Mouse (Mus musculus) heart, embryonic 14.5 days (tissue): ENCODE results near the gene Gpr182. TPM values are rescaled to one million over a fixed set of nuclear protein-coding genes. Genes with fewer than 3 reads are reported as not detected.

ENCODE experiments used
- ATAC-seq: fragments of 200-750 bp; cut with Nextera tagmentation; 2 replicates; pipeline ENCODE4 v1.8.0; 2017; ENCODE audit warnings: low read depth, moderate TSS enrichment; ENCODE audit not compliant: insufficient number of reproducible peaks, insufficient read depth, low FRiP score
- H3K27ac ChIP-seq, 2 experiments: fragments of 200-500 bp in 1 of 2; fragments of 300-500 bp in 1 of 2; sonication (generic) in 1 of 2; replicated peaks in 1 of 2; 2 replicates each; pipeline ENCODE4 v1.5.1; 2012 to 2014; ENCODE audit warnings: low read depth in 2 of 2, low read length in 2 of 2, control low read depth in 1 of 2, mild to moderate bottlenecking in 1 of 2, mixed read lengths in 1 of 2; ENCODE audit not compliant: control insufficient read depth in 1 of 2, insufficient read depth in 1 of 2
- H3K27me3 ChIP-seq: fragments of 300-500 bp; sonication (generic); 2 replicates; pipeline ENCODE4 v1.6.1; 2014; ENCODE audit warnings: mild to moderate bottlenecking, low read length, control low read depth; ENCODE audit not compliant: control insufficient read depth, insufficient read depth
- H3K36me3 ChIP-seq: fragments of 300-500 bp; sonication (generic); 2 replicates; pipeline ENCODE4 v1.6.1; 2014; ENCODE audit warnings: mild to moderate bottlenecking, control low read depth, low read length, mixed read lengths; ENCODE audit not compliant: control insufficient read depth, insufficient read depth
- H3K4me1 ChIP-seq, 2 experiments: fragments of 200-500 bp in 1 of 2; fragments of 300-500 bp in 1 of 2; sonication (generic) in 1 of 2; 2 replicates each; pipeline ENCODE4 v1.6.1; 2012 to 2014; ENCODE audit warnings: low read length in 2 of 2, control low read depth in 1 of 2, mixed read lengths in 1 of 2; ENCODE audit not compliant: control insufficient read depth in 2 of 2, insufficient read depth in 2 of 2
- H3K4me2 ChIP-seq: fragments of 300-500 bp; sonication (generic); 2 replicates; pipeline ENCODE4 v1.6.1; 2014; ENCODE audit warnings: mild to moderate bottlenecking, low read length
- H3K4me3 ChIP-seq, 2 experiments: fragments of 200-500 bp in 1 of 2; fragments of 300-500 bp in 1 of 2; sonication (generic) in 1 of 2; 2 replicates each; pipeline ENCODE4 v1.5.1; 2012 to 2014; ENCODE audit warnings: low read length in 2 of 2, mild to moderate bottlenecking in 2 of 2, control low read depth in 1 of 2, low read depth in 1 of 2, moderate library complexity in 1 of 2; ENCODE audit not compliant: control insufficient read depth in 1 of 2, insufficient read depth in 1 of 2
- H3K9ac ChIP-seq: fragments of 300-500 bp; sonication (generic); 2 replicates; pipeline ENCODE4 v1.6.1; 2014; ENCODE audit warnings: mild to moderate bottlenecking, low read length
- H3K9me3 ChIP-seq: fragments of 300-500 bp; sonication (generic); 2 replicates; pipeline ENCODE4 v1.6.1; 2016; ENCODE audit warnings: low read length, control low read depth; ENCODE audit not compliant: control insufficient read depth
- WGBS: fragments of 180-500 bp; shearing (Covaris S2); extraction: QIAGEN DNeasy Blood & Tissue Kit; methylation state at CpG from one replicate; pipeline ENCODE4 v1.1.7; 2014; 5-methylcytosine and 5-hydroxymethylcytosine counted together
- polyA plus RNA-seq: library from polyadenylated mRNA; unstranded; fragments of >200 nt; fragmentation: Nextera tagmentation; extraction: Ambion mirVana; gene quantifications from 2 replicates; pipeline ENCODE4 v1.2.1, GENCODE M21; 2014

Gpr182 gene
- polyA plus RNA-seq, 1 experiment from 2014 or later, result 9.3 TPM

GRCm38 (mm10) chr10:127730285-127730932 lies 21.1 kb downstream of the Gpr182 start:
- H3K36me3 ChIP-seq, result no peaks in the 10 kb centered on the region
- H3K4me2 ChIP-seq, result no peak overlapping the region
- no peak overlapping the region for H3K27ac ChIP-seq
- 61% methylated on average over 11 of the region's 11 CpGs for WGBS
- peaks cover 8% of the 10 kb centered on the region; the same call in 1 of the 2 replicates for H3K27me3 ChIP-seq
- no peak for ATAC-seq
- H3K9ac ChIP-seq, result no peak overlapping the region
- H3K4me3 ChIP-seq, result no peak overlapping the region
- no peaks in the 10 kb centered on the region for H3K9me3 ChIP-seq
- peaks cover 0 to 3% of the 10 kb centered on the region in 2 experiments; a peak in 1 of 4 replicates for H3K4me1 ChIP-seq

GRCm38 (mm10) chr10:127728437-127728836 lies 23.1 kb downstream of the Gpr182 start:
- no peak overlapping the region for H3K9ac ChIP-seq
- no peaks in the 10 kb centered on the region for H3K36me3 ChIP-seq
- no peaks in the 10 kb centered on the region for H3K4me1 ChIP-seq
- peaks cover 11% of the 10 kb centered on the region; the same call in 1 of the 2 replicates for H3K27me3 ChIP-seq
- H3K9me3 ChIP-seq, result no peaks in the 10 kb centered on the region
- no peak overlapping the region for H3K4me2 ChIP-seq
- no peak for ATAC-seq
- H3K27ac ChIP-seq, result no peak overlapping the region
- 73% methylated on average over 8 of the region's 8 CpGs for WGBS
- H3K4me3 ChIP-seq, result no peak overlapping the region

GRCm38 (mm10) chr10:127725136-127725535 lies 26.4 kb downstream of the Gpr182 start:
- Histone ChIP-seq H3K27me3 (peaks cover 28% of the 10 kb centered on the region), H3K36me3 (no peaks in the 10 kb centered on the region), H3K4me1 (peaks cover 0 to 6% of the 10 kb centered on the region in 2 experiments; a peak in 2 of 4 replicates), H3K4me2 (no peak overlapping the region), H3K9ac (no peak overlapping the region), H3K27ac (no peak overlapping the region), H3K4me3 (no peak overlapping the region), H3K9me3 (no peaks in the 10 kb centered on the region)
- no peak for ATAC-seq
- WGBS, result 36% methylated on average over 4 of the region's 4 CpGs

- no peak within 1 kb of the TSS for H3K4me2 ChIP-seq
- H3K27me3 ChIP-seq, result peaks cover 28% of the 10 kb centered on the region
- no peak within 1 kb of the TSS for H3K4me3 ChIP-seq
- H3K9ac ChIP-seq, result no peak within 1 kb of the TSS
- no peak for ATAC-seq
- H3K4me1 ChIP-seq, result peaks cover 0 to 6% of the 10 kb centered on the region in 2 experiments; a peak in 2 of 4 replicates
- H3K9me3 ChIP-seq, result no peaks in the 10 kb centered on the region
- WGBS, result 76% methylated on average over 3 of the region's 3 CpGs
- H3K27ac ChIP-seq, result no peak within 1 kb of the TSS
- H3K36me3 ChIP-seq, result no peaks in the 10 kb centered on the region
Observed at GRCm38 (mm10) chr10:127724178-127724577, 27.4 kb downstream of the Gpr182 start, which contains the start of gene Tac2. Gene Tac2, plus strand, starts transcription at chr10:127724478.

- no peak overlapping the region for H3K27ac ChIP-seq
Observed at GRCm38 (mm10) chr10:127721671-127722418, 29.7 kb downstream of the Gpr182 start.

GRCm38 (mm10) chr10:127712736-127713135 lies 38.8 kb downstream of the Gpr182 start:
- ATAC-seq, result no peak
- no peak overlapping the region for H3K4me3 ChIP-seq
- 61% methylated on average over 6 of the region's 6 CpGs for WGBS
- no peaks in the 10 kb centered on the region for H3K27me3 ChIP-seq
- no peaks in the 10 kb centered on the region for H3K36me3 ChIP-seq
- H3K9me3 ChIP-seq, result no peaks in the 10 kb centered on the region
- H3K4me1 ChIP-seq, result peaks cover under 1 to 5% of the 10 kb centered on the region in 2 experiments
- H3K27ac ChIP-seq, result no peak overlapping the region
- H3K9ac ChIP-seq, result no peak overlapping the region
- no peak overlapping the region for H3K4me2 ChIP-seq

More at GRCm38 (mm10) chr10:127721671-127722418, 29.7 kb downstream of the Gpr182 start:
- Histone ChIP-seq H3K9ac (peak overlapping the region; percentile 54; the same call in 1 of the 2 replicates), H3K4me1 (peaks cover 0 to 6% of the 10 kb centered on the region in 2 experiments; a peak in 2 of 4 replicates), H3K9me3 (no peaks in the 10 kb centered on the region), H3K4me2 (peak overlapping the region; percentile 41), H3K4me3 (peak overlapping the region in 1 of 2 experiments; percentile 10; a peak in 1 of 4 replicates), H3K36me3 (no peaks in the 10 kb centered on the region), H3K27me3 (peaks cover 21% of the 10 kb centered on the region)
- WGBS, result 6% methylated on average over 20 of the region's 20 CpGs
- no peak for ATAC-seq

GRCm38 (mm10) chr10:127710331-127710730 lies 41.2 kb downstream of the Gpr182 start:
- Histone ChIP-seq H3K36me3 (no peaks in the 10 kb centered on the region), H3K9me3 (no peaks in the 10 kb centered on the region), H3K9ac (no peak overlapping the region), H3K4me3 (no peak overlapping the region), H3K4me1 (peaks cover 8 to 11% of the 10 kb centered on the region in 2 experiments), H3K27me3 (no peaks in the 10 kb centered on the region), H3K27ac (no peak overlapping the region), H3K4me2 (no peak overlapping the region)
- ATAC-seq, result no peak
- 60% methylated on average over 13 of the region's 13 CpGs for WGBS
